8 mouse cellular contexts compared by ENCODE assay signal in genomic region chr1:130716218-130716512, GRCm38 (mm10). TPM values are rescaled to one million over a fixed set of nuclear protein-coding genes. Genes with fewer than 3 reads are reported as not detected.
DNase-seq lines count a peak whose midpoint lies in the region; ATAC-seq and TF ChIP-seq lines count a peak whose summit lies in the region.

No protein-coding gene starts in this region.

- H3K27me3 ChIP-seq in kidney, adult 2 months (replicated peaks; ENCODE audit: control insufficient read depth, insufficient read depth, low read length): no peaks in the 10 kb centered on the region
- H3K27me3 ChIP-seq in hindbrain, embryonic 15.5 days: no peaks in the 10 kb centered on the region
- H3K27me3 ChIP-seq in midbrain, embryonic 12.5 days: no peaks in the 10 kb centered on the region

- H3K9me3 ChIP-seq in hindbrain, embryonic 15.5 days: no peaks in the 10 kb centered on the region
- H3K9me3 ChIP-seq in midbrain, embryonic 12.5 days: no peaks in the 10 kb centered on the region

- no peak for TF ChIP-seq POLR2A in kidney, adult 2 months (IDR thresholded peaks at IDR 0.05; ENCODE audit: low read depth, low read length)

- H3K9ac ChIP-seq in hindbrain, embryonic 15.5 days: peak overlapping the region; percentile 96
- peak overlapping the region; percentile 92 for H3K9ac ChIP-seq in midbrain, embryonic 12.5 days (replicated peaks)

- H3K36me3 ChIP-seq in kidney, adult 2 months (ENCODE audit: control insufficient read depth, insufficient read depth, low read length): no peaks in the 10 kb centered on the region
- peaks cover 5% of the 10 kb centered on the region for H3K36me3 ChIP-seq in hindbrain, embryonic 15.5 days
- 0 out of 2 replicates have a peak, but pooled peaks cover 3% of the 10 kb centered on the region for H3K36me3 ChIP-seq in midbrain, embryonic 12.5 days

- 0% methylated on average over 3 of the region's 3 CpGs for WGBS in kidney, adult 2 months
- 0% methylated on average over 3 of the region's 3 CpGs for WGBS in hindbrain, embryonic 15.5 days
- 0% methylated on average over 3 of the region's 3 CpGs for WGBS in midbrain, embryonic 12.5 days

- TF ChIP-seq CTCF in kidney, adult 2 months (conservative IDR thresholded peaks at IDR 0.05; ENCODE audit: insufficient read depth, insufficient read length, low read depth, low read length): no peak

- peak overlapping the region; percentile 65 for H3K4me3 ChIP-seq in kidney, adult 2 months (ENCODE audit: insufficient read depth, low read depth, low read length)
- H3K4me3 ChIP-seq in brown adipose tissue, adult 24 weeks (ENCODE audit: insufficient read depth, low read depth, low read length): peak overlapping the region; percentile 99
- H3K4me3 ChIP-seq in hindbrain, embryonic 15.5 days: peak overlapping the region; percentile 93
- H3K4me3 ChIP-seq in midbrain, embryonic 12.5 days: peak overlapping the region; percentile 87

- ATAC-seq in hindbrain, embryonic 15.5 days (ENCODE audit: low FRiP score, low read depth): peak; percentile 6; the same call in 1 of the 2 replicates
- ATAC-seq in midbrain, embryonic 12.5 days (ENCODE audit: low FRiP score, low read depth): peak; percentile 14

- peak overlapping the region; percentile 86 for H3K4me2 ChIP-seq in hindbrain, embryonic 15.5 days
- peak overlapping the region; percentile 91 for H3K4me2 ChIP-seq in midbrain, embryonic 12.5 days (replicated peaks)

- peaks cover 3% of the 10 kb centered on the region; the same call in 1 of the 2 replicates for H3K4me1 ChIP-seq in kidney, adult 2 months (ENCODE audit: control insufficient read depth, insufficient read depth, low read length)
- peaks cover 2% of the 10 kb centered on the region; the same call in 1 of the 2 replicates for H3K4me1 ChIP-seq in brown adipose tissue, adult 24 weeks (ENCODE audit: control insufficient read depth, insufficient read depth, insufficient read length, low read length)
- H3K4me1 ChIP-seq in hindbrain, embryonic 15.5 days (replicated peaks): peaks cover 34% of the 10 kb centered on the region
- peaks cover 21% of the 10 kb centered on the region for H3K4me1 ChIP-seq in midbrain, embryonic 12.5 days

- H3K27ac ChIP-seq in kidney, adult 2 months (ENCODE audit: insufficient read depth, low read depth, low read length): peak overlapping the region; percentile 49
- H3K27ac ChIP-seq in brown adipose tissue, adult 24 weeks (replicated peaks; ENCODE audit: low read depth, low read length): peak overlapping the region; percentile 53
- H3K27ac ChIP-seq in hindbrain, embryonic 15.5 days (replicated peaks): peak overlapping the region; percentile 88
- H3K27ac ChIP-seq in midbrain, embryonic 12.5 days (replicated peaks): peak overlapping the region; percentile 84

- DNase-seq in kidney, adult 2 months: no peak
- no peak for DNase-seq in kidney, adult 18-20 months
- DNase-seq in thymus, postnatal 4 days: no peak
- no peak for DNase-seq in cerebellum, adult 11-12 months
- no peak for DNase-seq in spleen, adult 12 weeks (ENCODE audit: low spot score)

RNA-seq across cellular contexts. Expression of gene Gm29427, which starts 0.6 kb away (rescaled TPM):
- not detected in 2 replicates for polyA plus RNA-seq in kidney, adult 2 months (2012; rRNA removed)
- polyA plus RNA-seq in brown adipose tissue, adult 24 weeks (2012; ENCODE audit: insufficient read depth, insufficient read length, missing spikeins): not detected in 2 replicates
- polyA plus RNA-seq in hindbrain, embryonic 15.5 days (2015; fragmentation: Nextera tagmentation; extraction: Ambion mirVana): 0.22 TPM in 1 of 2 replicates, not detected in the other
- polyA plus RNA-seq in midbrain, embryonic 12.5 days (2016; fragmentation: Nextera tagmentation; extraction: Ambion mirVana): not detected in 2 replicates

RNA-seq across cellular contexts. Expression of gene Yod1, which starts 1.0 kb away (rescaled TPM):
- 1.2 and 1.3 TPM in 2 replicates for polyA plus RNA-seq in kidney, adult 2 months (2012; rRNA removed)
- 3.5 TPM in 2 replicates for polyA plus RNA-seq in brown adipose tissue, adult 24 weeks (2012; ENCODE audit: insufficient read depth, insufficient read length, missing spikeins)
- polyA plus RNA-seq in hindbrain, embryonic 15.5 days (2015; fragmentation: Nextera tagmentation; extraction: Ambion mirVana): 16.4 and 16.8 TPM in 2 replicates
- 22.2 and 22.4 TPM in 2 replicates for polyA plus RNA-seq in midbrain, embryonic 12.5 days (2016; fragmentation: Nextera tagmentation; extraction: Ambion mirVana)

RNA-seq across cellular contexts. Expression of gene Pfkfb2, which starts 12.9 kb away (rescaled TPM):
- 7.8 and 9.2 TPM in 2 replicates for polyA plus RNA-seq in kidney, adult 2 months (2012; rRNA removed)
- polyA plus RNA-seq in brown adipose tissue, adult 24 weeks (2012; ENCODE audit: insufficient read depth, insufficient read length, missing spikeins): 2.2 and 6.9 TPM in 2 replicates
- 17.3 and 20.2 TPM in 2 replicates for polyA plus RNA-seq in hindbrain, embryonic 15.5 days (2015; fragmentation: Nextera tagmentation; extraction: Ambion mirVana)
- polyA plus RNA-seq in midbrain, embryonic 12.5 days (2016; fragmentation: Nextera tagmentation; extraction: Ambion mirVana): 15.6 and 16.1 TPM in 2 replicates

RNA-seq across cellular contexts. Expression of gene AA986860, which starts 15.6 kb away (rescaled TPM):
- polyA plus RNA-seq in kidney, adult 2 months (2012; rRNA removed): 8.8 and 9.8 TPM in 2 replicates
- polyA plus RNA-seq in brown adipose tissue, adult 24 weeks (2012; ENCODE audit: insufficient read depth, insufficient read length, missing spikeins): 2.0 and 2.2 TPM in 2 replicates
- 0.39 and 0.56 TPM in 2 replicates for polyA plus RNA-seq in hindbrain, embryonic 15.5 days (2015; fragmentation: Nextera tagmentation; extraction: Ambion mirVana)
- 0.54 and 0.56 TPM in 2 replicates for polyA plus RNA-seq in midbrain, embryonic 12.5 days (2016; fragmentation: Nextera tagmentation; extraction: Ambion mirVana)

RNA-seq across cellular contexts. Expression of gene C4bp, which starts 54.7 kb away (rescaled TPM):
- polyA plus RNA-seq in kidney, adult 2 months (2012; rRNA removed): 0.08 and 0.19 TPM in 2 replicates
- polyA plus RNA-seq in brown adipose tissue, adult 24 weeks (2012; ENCODE audit: insufficient read depth, insufficient read length, missing spikeins): not detected in 2 replicates
- not detected in 2 replicates for polyA plus RNA-seq in hindbrain, embryonic 15.5 days (2015; fragmentation: Nextera tagmentation; extraction: Ambion mirVana)
- polyA plus RNA-seq in midbrain, embryonic 12.5 days (2016; fragmentation: Nextera tagmentation; extraction: Ambion mirVana): not detected in 2 replicates
